Mouse (Mus musculus): ENCODE results near the gene Tmc6. TPM values are rescaled to one million over a fixed set of nuclear protein-coding genes. Genes with fewer than 3 reads are reported as not detected.
"Not testable (repeated sequence)": the region's sequence is repeated elsewhere in the genome, so short reads cannot be mapped to it uniquely, and the experiment has no call there.

The Tmc6 gene
- total RNA-seq, 2 experiments from 2014 or later: 12.6 to 32.7 TPM

DNA sequence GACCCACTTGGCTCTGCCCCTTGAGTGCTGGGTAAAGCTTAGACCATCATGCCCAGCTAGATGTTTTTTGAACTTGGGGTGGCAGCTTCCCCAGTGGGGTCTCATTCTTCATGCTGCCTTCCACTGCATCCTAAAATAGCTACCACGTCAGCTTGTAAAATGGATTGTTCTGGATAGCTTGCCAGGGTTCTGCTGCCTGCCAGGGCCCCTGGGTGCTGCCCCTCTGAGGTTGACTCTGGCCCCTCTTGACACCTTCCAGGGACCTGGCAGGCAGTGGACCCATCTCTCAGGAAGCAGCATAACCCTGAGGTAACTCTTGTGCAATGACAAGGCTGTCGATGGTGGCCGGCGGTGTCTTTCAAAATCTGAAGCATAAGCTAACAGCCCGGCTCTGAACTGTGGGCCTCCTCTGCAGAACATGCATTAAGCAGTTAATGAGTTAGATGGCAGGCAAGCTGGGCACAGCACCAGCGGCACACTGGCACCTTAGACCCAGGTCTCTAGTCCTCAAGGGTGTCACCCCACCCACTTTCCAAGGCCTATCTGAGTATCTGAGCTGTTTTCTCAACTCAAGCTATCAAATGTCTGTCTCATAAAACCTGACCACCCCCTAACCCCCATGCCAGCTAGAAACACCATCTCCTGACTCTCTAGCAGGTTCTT, 32.8 kb upstream of the Tmc6 start:
- peak; percentile 21; the same call in 1 of the 2 replicates for ATAC-seq (replicated peaks; ENCODE audit: poor library complexity, severe bottlenecking)

DNA sequence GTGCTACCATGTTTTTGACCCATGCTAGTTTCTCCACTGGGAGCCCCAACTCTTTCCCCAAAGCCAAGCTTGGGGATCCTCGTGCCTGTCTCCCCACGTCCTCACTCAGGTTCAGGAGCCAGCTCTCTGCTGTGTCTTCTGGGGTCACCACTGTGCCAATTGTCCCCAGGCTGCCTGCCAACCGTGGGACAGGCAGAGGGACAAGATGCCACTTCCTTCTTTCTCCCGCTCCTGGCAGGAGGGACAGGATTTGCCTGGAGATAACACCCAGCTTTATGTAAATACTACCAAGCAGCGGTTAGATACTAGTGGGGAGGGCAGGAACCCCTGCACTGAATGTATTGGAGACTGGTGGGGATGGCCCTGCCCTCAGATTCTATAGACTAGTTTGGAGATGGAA, 31.9 kb upstream of the Tmc6 start:
- no peak for ATAC-seq (replicated peaks; ENCODE audit: poor library complexity, severe bottlenecking)

DNA sequence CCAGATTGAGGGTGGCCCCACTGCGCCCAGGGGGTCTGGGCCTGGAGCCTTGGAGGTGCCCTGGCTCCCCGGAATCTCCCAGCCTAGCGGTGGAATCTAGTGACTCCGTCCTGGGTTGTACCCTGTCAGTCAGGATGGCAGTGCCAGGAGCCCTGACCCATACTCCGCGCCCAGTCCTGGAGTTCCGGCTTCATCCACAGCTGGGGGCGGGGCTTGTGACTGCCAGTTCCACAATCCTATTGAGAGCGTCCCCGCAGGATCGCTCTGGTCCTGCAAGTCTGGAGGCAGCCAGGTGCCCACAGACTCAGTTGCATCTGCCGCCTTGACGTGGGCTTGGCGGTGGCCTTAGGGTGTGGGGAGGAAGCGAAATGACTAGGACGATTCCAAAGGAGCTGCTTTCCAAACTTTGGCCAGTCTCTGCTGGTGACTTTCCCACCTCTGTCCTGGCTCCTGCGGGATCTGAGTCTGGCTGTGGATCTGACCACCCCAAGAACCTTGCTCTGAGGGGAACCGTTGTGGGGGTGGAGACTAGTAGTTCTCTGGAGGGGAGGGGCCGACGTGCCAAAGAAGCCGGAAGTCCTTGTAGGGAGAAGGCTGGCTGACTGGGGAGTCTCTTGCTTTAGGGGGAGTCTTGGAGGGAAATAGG, 28.5 kb upstream of the Tmc6 start:
- peak; percentile 72 for ATAC-seq (replicated peaks; ENCODE audit: poor library complexity, severe bottlenecking)

DNA sequence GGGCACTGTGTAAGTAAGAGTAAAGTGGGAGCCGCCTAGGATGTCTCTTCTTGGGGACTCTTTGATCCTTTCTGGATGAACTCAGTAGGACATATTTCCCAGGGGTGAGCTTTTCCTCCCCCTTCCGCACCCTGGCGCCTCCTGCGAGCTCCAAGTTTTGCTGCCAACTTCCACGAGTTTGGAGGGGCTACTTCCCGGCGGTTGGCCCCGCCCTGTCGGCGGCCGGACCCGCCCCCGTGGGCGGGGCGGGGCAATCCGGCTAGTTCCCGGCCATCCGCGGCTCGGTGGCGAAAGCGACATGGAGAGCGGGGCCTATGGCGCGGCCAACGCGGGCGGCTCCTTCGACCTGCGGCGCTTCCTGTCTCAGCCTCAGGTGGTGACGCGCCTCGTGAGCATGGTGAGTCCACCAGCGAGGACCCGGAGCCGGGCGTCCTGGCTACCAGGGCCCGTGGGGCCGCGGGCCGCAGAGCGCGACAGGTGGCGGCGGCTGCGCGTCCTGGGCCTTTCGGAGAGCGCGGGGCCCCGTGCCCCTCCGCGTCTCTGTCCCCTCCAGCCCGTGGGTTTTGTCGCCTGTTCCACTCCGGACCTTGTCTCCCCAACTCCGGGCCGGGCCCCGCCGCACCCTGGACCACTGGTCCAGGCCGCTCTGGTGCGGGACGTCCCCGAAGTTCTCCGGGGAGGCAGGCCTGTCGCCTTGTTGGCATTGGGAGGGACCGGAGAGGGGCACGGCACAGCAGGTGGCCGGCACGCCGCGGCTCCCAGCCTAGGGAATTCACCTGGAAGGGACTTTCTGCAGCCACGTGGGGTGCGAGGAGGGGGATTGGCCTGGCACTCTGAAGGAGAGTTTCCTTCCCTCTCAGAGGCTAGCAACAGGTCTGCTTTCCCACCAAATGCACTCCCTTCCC, 27.7 kb upstream of the Tmc6 start, which contains the start of the genes Gm20708 and Syngr2:
Gene Gm20708, plus strand, starts transcription at position 262 of the 905 bp plus-strand sequence.
Gene Syngr2, plus strand, starts transcription at position 262 of the 905 bp plus-strand sequence.
- peak; percentile 45 for ATAC-seq (replicated peaks; ENCODE audit: poor library complexity, severe bottlenecking)

DNA sequence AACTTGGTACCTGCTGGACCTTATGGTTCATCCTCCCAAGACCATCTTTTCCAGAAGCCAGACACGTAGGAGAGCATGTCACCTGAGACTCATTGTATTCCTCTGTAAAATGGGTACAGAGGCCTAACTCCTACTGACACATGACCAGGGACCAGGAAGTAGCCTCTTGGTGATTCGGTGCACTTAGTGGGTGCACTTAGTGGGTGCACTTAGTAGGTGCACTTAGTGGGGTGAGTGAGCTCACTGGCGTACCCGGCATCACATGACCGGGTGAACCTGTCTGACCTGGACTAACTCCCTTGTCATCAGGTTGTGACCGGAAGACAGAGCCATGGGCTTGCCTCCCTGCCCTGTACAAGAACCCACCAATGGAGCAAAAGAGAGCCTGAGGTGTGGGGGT, 24.8 kb upstream of the Tmc6 start:
- no peak for ATAC-seq (replicated peaks; ENCODE audit: poor library complexity, severe bottlenecking)

DNA sequence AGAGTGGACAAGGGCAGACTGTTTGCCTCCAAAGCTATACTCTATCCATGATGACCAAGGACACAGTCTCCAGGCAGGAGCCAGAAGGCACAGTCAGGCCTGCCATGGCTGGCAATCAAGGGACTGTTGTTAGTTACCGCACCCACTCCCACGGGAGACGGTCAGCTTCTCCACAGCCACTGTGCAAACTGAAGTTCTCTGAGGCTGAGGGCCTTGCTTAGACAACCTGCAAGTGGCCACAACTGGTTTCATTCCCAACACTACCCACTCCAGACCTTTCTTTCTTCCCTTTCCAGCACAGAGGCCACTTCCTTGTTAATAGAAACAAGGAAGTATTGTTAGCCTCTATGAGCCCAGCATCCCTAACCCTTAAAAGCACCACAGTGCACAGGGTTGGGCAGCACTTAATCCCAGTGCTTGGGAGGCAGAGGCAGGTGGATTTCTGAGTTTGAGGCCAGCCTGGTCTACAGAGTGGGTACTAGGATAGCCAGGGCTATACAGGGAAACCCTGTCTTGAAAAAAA, 21.2 kb upstream of the Tmc6 start:
- peak; percentile 61 for ATAC-seq (replicated peaks; ENCODE audit: poor library complexity, severe bottlenecking)

DNA sequence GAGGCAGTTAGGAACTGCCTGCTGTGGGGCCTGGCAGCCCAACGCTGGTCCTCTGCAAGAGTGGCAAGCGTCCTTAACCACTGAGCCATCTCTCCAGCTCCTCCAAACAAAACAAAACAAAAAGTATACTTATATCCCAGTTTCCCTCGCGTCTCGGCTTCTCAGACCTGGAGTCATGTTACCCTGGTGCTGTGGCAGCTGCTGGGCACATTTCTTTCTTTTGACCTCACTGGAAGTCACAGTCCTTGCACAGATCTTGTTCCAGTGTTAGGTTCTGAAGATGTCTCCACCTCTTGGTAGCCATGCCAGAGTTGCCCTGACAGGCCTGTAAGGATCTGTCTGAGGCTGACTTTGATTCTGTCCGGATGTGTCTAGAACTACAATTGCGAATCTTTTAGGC, 19.7 kb upstream of the Tmc6 start:
- no peak for ATAC-seq (replicated peaks; ENCODE audit: poor library complexity, severe bottlenecking)

DNA sequence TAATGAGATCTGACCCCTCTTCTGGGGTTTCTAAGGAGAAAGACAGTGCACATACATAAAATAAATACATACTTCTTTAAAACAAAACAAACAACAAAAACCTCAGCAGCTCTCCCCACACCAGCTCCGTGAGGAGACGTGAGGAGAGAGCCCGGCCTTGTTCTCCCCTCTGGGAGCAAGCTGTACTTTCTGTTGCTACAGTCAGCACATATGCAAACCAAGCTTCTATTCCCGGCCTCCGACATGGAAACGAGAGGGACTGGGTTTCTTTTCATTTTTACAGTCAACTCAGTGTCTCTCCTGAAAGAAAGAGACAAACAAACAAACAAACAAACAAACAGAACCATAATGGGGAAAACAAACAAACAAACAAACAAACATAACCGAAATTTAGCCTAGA, 18.0 kb upstream of the Tmc6 start:
- ATAC-seq (replicated peaks; ENCODE audit: poor library complexity, severe bottlenecking): no peak

DNA sequence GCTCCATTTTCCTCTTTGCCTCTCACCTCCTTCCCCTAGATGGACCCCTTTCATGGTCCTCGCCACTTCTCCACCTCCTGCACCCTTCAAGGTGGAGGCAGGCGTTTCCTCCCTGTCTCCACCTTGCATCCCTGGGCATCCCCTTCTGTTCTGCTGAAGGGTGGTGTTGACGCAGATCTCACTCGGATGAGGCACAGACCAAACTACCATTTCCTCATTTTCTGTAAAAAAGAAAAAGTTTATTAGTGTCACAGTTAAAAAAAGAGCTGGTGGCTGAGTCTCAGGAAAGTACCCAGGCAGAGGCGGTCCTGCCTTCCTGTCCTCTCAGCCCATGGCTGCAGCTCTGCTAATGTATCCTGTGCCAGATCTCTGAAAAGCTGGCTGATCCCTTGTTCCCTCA, 17.2 kb upstream of the Tmc6 start:
- ATAC-seq (replicated peaks; ENCODE audit: poor library complexity, severe bottlenecking): peak; percentile 53

DNA sequence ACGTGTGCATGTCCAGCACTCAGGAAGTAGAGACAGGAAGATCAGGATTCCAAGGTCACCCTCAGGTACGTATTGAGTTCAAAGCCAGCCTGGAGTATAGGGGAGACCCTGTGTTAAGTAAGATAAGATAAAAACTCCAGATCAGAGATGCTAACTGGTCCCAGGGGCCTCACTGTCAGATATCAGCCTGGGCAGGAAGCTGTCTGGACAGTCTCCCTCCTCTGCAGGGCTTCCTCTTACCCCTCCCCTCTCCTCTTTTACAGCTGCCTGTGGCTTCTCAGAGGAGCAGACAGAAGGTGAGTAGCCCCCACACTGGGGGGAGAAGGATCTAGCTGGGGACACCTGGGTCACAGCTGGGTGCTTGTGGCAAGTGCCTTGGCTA, 16.2 kb upstream of the Tmc6 start:
- 0 out of 2 replicates have a peak, but pooled peaks have one; percentile 32 for ATAC-seq (replicated peaks; ENCODE audit: poor library complexity, severe bottlenecking)

DNA sequence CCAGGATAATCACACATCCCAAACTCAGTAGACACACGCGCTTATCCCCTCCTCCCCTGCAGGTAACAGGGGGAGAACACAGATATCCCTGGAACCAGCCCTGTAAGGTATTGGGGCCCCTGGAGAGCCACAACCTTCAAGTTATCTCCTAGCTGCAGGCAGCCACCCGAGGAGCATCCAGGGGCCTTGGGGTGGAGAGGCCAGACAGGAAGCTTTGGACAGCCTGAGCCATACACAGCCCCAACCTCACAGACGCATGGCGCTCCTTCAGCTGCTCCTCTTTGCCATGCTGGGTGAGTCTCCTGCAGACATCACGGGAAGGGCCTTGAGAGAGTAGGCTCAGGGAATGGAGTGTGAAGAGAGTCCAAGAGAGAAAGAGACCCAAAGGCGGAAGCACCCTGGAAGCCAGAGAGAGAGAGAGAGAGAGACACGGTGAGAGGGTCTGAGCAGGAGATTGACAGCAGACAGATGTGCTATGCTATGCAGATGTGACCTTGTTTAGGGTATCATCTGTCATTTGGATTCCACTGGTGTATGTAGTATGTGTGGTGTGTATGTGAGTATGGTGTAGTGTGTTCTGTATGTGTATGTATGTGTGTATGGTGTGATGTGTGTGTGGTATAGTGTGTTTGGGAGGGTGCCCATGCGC, 15.6 kb upstream of the Tmc6 start, which contains the start of gene 6030468B19Rik:
Gene 6030468B19Rik, plus strand, starts transcription at position 150 of the 649 bp plus-strand sequence.
- ATAC-seq (replicated peaks; ENCODE audit: poor library complexity, severe bottlenecking): no peak

DNA sequence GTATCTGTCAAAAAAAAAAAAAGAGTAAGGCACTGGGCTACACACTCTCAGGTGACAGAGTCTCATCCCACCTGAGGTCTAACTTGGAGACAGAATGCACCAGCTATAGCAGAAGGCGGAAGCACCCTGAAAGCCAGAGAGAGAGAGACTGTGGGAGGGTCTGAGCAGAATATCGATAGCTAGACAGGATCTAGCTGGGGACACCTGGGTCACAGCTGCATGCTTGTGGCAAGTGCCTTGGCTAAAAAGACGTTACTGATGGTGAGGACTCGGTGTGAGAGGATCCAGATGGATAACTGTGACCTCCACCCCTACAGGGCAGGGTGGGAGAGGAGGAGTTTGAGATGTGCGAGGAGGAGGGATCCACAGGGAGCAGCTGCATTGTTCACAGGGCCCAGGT, 15.0 kb upstream of the Tmc6 start:
- ATAC-seq (replicated peaks; ENCODE audit: poor library complexity, severe bottlenecking): no peak

DNA sequence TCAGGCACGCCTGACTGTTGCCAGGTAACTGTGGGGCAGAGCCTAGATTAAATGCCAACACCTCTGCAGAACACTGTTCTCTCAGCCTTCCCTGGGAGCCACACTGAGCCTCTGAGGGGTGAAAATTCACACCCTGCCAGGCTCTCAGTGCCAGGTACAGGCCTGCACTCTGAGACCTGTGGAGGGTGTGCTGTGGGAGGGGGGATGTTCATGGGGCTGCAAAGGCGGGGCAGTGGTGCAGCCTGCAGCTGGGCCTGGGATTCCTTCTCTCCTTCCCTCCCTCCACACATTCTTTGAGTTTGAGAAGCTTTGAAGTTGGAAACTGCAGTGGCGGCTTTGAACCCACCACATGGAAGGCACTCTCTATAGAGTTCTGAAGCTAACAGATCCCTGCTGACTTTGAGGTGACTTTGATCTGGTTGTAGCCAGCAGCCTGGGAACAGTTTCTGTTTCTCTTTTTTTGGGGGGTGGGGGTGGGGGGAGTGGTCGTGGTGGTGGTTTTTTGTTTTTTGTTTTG, 12.1 kb upstream of the Tmc6 start:
- ATAC-seq (replicated peaks; ENCODE audit: poor library complexity, severe bottlenecking): no peak

DNA sequence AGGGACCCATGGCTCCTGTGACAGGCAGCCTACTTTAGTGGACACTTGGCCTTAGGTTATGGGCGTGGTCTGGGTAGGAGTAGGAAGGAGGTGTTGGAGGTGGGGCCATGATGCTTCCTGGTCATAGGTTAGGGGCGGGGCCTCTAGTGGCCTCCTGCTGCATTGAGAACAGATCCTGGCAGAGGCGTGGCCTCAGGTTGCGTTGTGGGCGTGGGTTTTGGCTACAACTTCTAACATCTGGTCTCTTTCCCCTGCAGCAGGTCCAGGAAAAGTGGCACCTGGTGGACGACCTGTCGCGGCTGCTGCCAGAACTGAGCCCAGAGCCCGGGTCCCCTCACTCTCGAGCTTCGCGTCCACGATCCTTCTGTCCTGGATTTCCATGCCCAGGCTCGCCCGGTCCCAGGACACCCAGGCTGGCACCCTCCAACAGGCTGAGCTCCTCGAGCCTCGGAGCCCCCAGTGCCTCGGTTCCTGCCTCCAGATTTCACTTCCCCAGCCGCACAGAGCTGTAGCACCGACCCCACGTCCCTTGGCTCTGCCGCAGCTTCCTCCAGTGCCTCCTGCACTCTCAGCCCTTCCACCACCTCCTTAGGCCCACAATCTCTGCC, 10.4 kb upstream of the Tmc6 start:
- peak; percentile 92 for ATAC-seq (replicated peaks; ENCODE audit: poor library complexity, severe bottlenecking)

DNA sequence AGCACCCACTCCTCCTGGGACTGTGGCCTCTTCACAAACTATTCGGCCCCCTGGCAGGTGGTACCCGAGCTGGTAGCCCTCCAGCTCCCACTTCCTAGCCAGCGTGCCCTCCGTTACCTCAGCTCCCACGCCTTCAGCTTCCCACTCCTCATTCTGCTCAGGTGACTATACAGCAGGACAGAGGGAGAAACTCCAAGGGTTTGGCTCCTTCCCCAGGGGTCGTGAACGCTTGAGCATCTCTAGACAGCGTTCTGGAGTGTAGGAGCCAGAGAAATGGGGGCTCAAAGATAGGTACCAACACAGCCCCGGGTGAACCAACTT, 9.4 kb upstream of the Tmc6 start:
- ATAC-seq (replicated peaks; ENCODE audit: poor library complexity, severe bottlenecking): no peak

DNA sequence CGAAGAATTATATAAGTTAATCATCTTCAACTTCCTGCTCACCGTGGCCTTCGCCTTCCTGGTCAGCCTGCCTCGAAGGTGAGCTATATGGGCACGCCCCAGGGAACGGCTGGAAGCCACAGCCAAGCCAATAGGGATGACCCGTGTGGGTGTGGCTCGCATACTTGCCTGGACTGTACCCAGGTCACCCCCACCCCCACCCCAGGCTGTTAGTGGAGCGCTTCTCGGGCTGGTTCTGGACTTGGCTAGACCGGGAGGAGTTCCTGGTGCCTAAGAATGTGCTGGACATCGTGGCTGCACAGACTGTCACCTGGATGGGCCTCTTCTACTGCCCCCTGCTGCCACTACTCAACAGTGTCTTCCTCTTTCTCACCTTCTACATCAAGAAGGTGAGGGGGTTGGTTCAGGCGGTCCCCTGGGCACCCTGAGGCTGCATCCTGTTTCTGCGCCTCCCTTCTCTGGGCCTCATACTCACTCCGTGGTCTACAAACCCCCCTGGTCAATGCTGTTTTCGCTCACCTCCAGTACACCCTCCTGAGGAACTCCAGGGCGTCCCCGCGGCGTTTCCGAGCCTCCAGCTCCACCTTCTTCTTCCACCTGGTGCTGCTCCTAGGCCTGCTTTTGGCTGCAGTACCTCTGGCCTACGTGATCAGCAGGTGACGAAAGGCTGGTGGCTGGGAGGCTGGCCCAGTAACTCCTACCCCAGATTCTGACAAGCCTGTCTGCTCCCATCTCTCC, 8.9 kb upstream of the Tmc6 start:
- ATAC-seq (replicated peaks; ENCODE audit: poor library complexity, severe bottlenecking): no peak

DNA sequence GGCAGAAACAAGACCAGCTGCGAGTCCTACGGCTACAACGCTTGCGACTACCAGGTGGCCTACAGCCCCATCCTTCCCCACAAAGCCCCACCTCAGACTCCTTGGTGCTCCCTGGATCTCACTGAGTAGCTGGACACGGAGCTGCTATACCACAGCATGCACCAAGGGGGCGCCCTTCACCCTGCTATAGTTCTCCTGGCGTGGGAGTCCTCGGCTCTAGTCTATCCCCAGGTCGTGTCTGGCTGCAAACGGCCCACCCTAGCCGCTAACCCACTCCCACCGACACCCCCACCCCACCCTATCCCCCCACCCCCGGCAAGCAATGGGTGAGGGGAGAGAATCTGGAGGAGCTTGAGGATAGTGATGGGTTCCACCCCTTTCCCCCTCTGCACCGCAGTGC, 8.3 kb upstream of the Tmc6 start:
- peak; percentile 38 for ATAC-seq (replicated peaks; ENCODE audit: poor library complexity, severe bottlenecking)

DNA sequence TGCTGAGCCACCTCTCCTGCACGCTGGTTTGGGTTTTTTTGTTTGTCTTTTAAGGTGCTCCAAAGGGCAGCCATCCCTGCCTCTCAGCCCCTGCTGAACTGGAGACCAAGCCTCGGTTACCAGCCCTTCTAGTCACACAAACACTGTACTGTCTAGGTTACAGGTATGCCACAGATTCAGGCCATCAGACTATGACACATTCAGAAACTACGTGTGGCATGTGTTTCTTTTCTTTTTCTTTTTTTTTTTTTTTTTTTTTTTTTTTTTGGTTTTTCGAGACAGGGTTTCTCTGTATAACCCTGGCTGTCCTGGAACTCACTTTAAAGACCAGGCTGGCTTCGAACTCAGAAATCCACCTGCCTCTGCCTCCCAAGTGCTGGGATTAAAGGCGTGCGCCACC, 6.5 kb upstream of the Tmc6 start:
- ATAC-seq (replicated peaks; ENCODE audit: poor library complexity, severe bottlenecking): not testable (repeated sequence)

DNA sequence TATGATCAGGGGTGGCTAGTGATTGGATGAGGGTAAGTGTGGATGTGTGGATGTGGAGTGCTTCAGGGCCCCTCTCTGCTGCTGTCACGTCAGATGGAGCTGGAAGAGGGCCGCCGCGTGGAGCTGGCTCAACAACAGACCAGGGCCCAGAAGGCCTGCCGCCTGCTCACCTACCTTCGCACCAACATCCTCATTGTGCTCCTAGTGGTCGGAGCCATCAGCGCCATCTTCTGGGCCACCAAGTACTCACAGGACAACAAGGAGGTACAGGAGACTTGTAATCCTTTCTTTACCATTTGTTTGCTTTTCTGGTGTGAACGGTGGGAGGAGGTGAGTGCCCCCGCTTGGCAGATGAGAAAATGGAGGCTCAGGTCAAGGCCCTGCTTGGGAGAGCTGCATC, 4.3 kb upstream of the Tmc6 start:
- ATAC-seq (replicated peaks; ENCODE audit: poor library complexity, severe bottlenecking): peak; percentile 45
